Mouse (Mus musculus): Measurements from ENCODE around the gene Mcur1.

Mcur1 gene

DNA sequence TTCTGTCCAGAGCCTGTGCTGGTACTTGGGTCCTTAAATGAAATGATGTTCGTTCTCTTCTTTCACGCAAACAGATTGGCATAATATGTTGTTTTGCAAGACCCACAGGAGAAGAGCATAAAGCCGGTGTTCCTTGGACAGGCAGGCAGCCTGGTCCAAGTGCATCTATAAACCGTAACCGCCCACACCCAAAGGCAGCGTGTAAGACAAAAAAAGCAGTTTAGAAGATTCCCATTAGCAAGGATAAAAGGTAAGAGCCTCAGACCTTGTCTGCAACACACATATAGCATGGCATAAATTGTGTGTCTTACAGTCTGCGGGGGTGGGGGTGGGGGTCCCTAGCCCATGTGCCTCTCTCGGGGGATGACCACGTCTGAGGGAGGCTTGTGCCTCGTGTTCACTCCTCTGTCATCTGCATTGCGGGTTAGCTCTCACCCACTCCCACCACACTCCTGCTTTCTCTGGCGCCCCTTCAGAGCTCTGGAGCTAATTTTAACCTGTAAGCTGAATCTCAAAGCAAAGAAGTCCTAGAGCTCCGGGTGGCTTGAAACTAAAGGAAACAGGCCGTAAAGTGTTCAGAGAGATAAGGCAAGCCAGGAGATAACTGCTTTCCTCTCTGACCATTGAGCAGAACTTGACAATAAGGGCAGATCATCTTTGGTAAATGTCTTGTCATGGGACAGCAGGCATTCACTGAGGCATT lies 29.7 kb downstream of the Mcur1 start:
- in situ Hi-C loops (cut with MboI, MseI), result no loop called here

DNA sequence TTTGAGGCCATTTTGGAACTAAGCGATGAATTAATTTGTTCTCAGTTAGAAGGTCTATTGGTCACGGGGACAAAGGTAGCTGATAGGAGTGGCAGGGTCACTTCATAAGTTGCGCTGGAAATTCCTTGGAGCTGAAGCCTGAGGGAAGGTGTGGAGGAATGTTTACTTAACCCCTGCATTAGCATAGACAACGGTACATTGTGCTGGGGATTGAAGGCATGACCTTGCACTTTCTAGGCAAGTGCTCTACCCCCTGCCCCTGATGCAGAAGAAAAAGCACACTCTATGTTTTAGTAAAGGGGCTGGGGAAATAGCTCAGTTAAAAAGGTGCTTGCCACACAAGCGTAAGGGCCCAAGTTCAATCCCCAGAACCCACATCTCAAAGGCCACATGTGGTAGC lies 33.7 kb downstream of the Mcur1 start:
- in situ Hi-C loops (cut with MboI, MseI), result no loop called here

DNA sequence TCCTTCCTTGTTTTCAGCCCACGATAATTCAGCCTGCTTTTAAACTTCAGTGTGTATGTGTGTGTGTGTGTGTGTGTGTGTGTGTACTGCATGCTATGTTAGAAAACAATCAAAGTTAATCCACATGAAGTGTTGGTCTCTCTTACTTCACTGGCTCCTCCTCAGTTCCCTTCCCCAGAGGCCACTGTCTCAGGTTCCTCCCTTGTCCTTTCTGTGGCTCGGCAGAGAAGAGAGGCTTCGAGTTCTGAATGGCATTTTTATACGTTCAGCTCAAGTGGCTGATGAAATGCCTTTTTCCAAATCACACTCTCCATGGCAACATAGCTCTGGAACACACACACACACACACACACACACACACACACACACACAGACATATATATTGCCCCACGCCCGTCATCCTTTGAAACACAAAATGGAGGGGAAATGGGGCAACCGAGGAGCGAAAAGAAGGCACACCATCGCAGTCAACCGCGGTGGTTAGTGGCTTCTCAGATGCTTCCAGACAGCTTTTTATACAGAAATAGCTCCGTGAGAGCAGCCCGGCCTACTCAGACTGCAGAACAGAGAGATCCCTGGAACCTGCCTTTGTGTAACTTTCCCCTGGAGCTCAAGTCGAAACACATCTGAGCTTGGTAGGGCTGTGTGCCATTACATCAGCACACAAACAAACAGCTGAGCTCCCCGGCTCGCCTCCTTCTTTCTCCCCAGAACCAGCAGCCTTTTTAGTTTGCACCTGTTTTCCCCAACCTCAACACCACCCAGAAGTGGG lies 34.4 kb downstream of the Mcur1 start:
- in situ Hi-C loops (cut with MboI, MseI), result no loop called here

DNA sequence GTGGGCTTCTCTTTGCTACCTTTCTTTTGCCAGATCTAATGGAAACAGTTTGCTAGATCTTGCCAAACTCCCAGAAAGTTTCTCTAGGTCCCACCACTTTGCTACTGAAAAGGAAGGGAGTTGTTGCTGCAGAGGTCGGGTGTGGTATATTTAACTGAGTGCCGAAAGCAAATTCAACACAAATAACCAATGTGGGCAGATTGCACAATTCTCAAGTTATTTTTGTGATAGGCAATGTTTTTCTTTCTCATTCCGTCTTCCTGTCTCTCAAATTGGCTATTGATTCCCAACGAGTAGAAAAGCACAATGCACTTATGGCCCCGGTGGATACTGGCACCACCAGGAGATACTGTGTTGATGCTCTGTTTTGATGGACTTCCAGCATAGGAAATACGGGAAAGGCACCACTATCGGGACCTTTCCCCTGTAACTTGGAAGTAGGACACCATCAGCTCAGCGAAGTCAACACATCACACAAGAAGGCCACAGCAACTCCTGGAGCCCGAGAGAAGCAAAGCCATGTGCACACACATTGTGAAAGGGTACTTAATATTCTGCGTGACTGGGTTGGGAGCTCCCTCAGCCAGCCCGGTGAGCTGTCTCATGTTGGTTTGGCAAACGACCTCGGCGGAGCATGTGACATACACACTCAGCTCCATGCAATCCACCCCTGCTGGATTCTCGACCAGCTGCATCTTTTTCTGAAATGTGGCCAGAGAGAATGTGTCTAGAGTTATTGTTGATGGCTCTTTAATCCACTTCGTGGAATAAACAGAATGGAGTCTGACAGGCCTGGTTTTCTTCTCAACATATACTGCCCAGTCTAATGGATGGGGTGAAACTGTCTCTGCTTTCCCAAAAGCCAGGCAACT lies 35.3 kb downstream of the Mcur1 start:
- in situ Hi-C loops (cut with MboI, MseI), result loop anchor here in 1 of 2 experiments (25.0 kb wide), 1 partner anchor 1912 kb away; the partner anchor contains the start of gene Tmem170b

DNA sequence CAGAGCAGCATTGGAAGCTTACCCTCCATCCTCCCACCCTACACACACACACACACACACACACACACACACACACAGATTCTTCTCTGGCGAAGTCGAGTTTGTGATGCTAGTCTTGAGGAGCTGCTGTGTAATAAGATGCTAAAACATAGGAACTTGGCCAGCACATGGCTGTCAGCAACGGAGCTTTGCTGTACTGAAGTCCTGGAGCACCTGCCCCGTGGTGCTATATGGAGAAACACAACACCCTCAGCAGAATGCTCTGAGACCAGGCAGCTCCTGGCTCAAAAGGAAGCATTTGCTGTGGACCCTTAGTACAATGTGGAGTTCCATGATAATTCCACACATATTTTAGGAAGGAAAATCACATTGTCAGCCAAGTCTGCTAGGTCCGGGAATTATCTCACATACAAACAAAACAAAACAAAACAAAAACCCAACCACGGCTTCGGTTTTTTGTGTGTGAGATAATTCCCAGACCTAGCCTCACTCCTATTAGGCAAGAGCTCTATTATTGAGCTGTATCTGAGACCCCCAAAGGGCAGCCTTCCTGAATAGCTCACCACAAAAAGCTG lies 36.0 kb downstream of the Mcur1 start:
- in situ Hi-C loops (cut with MboI, MseI), result loop anchor here in 1 of 2 experiments (25.0 kb wide), 1 partner anchor 1912 kb away; the partner anchor contains the start of gene Tmem170b

DNA sequence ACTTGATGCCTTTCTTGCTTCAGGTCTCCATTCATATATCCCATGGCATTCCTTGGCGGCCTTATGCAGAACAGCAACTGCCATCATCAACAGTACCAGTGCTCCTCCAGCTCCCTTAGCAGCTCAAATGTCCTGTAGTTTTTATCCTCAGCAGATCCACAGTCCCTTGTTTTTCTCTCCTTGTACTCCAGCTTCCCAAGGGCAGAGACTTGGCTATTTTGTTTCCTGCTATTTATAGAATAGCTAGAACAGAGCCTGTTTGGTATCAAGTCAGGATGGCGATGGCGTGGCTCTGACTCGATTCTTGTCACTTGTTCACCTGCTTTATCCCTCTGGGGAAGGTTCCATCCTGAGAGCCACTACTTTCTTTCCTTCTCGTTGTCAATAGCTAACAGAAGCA lies 38.1 kb downstream of the Mcur1 start:
- in situ Hi-C loops (cut with MboI, MseI), result loop anchor here in 1 of 2 experiments (25.0 kb wide), 1 partner anchor 1910 kb away; the partner anchor contains the start of gene Tmem170b

DNA sequence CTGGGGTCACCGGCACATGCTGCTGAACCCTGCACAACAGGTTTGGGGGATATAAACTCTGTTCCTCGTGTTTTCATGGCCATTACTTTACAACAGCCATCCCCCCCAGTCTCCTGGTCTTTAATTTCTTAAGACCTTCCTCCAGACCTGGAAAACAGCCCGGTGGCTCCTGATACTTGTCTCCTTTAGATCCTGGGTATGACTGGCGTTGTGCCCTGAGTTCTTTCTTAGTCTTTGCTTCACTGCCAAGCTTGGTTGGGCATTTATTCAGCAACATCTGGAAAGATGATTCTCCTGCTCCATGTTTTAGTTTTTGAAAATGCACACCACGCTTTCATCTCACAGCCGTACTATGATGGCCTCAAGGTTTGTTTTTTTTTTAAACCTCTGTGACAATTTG lies 40.7 kb downstream of the Mcur1 start:
- in situ Hi-C loops (cut with MboI, MseI), result loop anchor here in 1 of 2 experiments (25.0 kb wide), 1 partner anchor 1907 kb away; the partner anchor contains the start of gene Tmem170b

DNA sequence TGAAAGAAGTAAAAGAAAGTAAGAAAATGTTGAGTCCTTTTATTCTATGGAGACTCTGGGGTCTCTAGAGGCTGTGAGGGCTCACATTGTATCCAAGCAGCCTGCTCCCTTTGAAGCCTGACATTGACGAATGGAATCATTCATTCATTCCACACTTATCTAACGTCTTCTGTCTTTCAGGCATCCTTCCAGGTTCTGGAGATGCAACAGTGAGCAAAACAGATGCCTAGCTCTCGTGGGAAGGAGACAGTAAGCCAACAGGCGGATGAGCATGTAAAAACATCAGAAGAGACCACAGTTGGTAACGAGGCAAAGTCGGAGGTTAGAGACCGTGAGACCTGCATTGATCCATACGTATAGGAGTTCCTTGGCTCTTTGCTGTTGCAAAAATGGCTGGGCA lies 42.6 kb downstream of the Mcur1 start:
- in situ Hi-C loops (cut with MboI, MseI), result loop anchor here in 1 of 2 experiments (25.0 kb wide), 1 partner anchor 1905 kb away; the partner anchor contains the start of gene Tmem170b

DNA sequence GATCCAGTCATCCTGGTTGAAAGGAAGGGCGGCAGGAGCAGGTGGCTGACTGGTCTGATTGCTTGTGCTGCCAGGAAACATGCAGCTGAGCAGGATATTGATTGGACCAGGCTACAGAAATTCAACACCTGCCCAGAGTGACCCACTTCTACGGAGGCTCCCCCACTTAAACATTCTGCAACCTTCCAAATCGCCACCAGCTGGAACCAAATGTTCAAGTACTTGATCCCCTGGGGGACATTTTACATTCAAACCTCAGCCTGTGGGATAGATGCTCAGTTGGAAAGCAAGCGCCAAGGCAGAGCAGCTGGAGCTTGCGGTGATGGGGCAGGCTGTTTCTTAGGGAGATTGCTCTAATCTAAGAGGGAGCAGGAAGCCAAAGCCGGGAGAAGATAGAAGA lies 43.1 kb downstream of the Mcur1 start:
- in situ Hi-C loops (cut with MboI, MseI), result loop anchor here in 1 of 2 experiments (25.0 kb wide), 1 partner anchor 1905 kb away; the partner anchor contains the start of gene Tmem170b

DNA sequence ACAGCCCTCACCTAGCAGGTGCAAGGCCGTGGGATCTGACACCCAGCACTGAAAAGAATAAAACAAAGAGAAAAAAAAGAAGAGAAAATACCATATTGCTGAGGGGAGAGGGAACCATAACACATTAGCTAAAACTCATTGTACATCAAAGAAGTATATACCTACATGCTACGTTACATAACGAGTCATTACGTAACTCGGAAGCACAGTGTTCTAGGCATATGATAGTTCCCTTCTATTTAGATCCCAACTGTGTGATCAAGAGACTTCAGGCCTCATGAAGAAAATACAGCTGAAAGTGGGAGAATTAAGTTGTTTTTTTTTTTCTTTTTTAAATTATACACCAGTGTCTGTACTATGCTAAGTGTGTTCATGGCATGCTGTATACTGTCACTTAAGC lies 43.9 kb downstream of the Mcur1 start:
- in situ Hi-C loops (cut with MboI, MseI), result loop anchor here in 1 of 2 experiments (25.0 kb wide), 1 partner anchor 1904 kb away; the partner anchor contains the start of gene Tmem170b

DNA sequence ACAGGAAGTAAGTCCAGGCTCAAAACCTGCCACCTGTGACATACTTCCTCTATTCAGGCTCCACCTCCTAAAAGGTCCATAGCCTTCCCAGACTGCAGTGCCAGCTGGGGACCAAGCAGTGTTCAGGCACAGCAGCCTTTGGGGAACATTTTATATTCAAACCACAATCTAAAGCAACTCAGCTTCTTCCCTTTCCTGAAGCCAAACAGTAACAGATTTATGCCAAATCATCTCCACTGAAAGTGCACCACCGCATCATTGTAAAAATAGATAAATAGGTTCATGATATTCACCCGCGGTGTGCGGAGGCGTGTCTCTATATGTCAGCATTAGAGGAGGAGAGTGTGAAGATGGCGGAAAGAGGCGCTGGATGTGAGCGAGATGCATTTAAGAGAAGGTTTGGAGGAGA lies 45.0 kb downstream of the Mcur1 start:
- in situ Hi-C loops (cut with MboI, MseI), result loop anchor here in 1 of 2 experiments (25.0 kb wide), 1 partner anchor 1903 kb away; the partner anchor contains the start of gene Tmem170b

DNA sequence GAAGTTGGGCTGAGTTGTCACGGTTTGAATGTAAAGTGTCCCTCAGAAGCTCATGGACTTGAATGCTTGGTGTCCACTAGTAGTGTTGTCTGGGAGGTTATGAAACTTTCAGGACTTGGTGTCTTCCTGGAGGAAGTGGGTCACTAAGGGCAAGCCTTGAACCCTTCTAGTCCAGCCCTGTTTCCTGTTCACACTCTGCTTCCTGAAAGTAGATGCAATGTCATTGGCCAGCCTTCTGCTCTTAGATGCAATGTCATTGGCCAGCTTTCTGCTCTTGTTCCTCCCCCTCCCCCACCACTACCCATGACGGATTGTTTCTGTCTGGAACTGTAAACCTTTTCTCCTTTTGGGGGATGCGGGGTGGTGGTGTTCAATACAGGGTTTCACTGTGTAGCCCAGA lies 47.3 kb downstream of the Mcur1 start:
- in situ Hi-C loops (cut with MboI, MseI), result loop anchor here in 1 of 2 experiments (25.0 kb wide), 1 partner anchor 1900 kb away; the partner anchor contains the start of gene Tmem170b

DNA sequence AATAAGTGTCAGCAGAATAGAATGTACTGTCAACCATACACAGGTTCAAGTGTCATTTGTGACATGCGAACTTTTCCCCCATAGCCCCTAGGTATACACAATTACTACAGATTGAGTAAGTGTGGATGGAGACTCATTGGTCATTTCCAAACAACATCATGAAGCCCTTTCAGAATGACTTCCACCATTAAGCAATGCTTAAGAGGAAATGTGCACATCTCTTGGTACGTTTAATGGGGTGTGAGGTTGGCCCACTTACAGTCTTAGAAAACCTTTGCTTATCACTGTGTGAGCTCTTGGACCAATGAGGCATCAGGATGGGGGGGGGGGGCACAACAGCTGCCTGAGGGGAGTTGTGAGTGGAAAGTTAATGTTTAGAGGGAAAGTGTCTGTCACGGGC lies 54.2 kb downstream of the Mcur1 start:
- in situ Hi-C loops (cut with MboI, MseI), result loop anchor here (10.0 to 25.0 kb wide), 2 partner anchors 961 to 1893 kb away; partner anchors contain the start of gene Tmem170b (in 1 of the 2)

DNA sequence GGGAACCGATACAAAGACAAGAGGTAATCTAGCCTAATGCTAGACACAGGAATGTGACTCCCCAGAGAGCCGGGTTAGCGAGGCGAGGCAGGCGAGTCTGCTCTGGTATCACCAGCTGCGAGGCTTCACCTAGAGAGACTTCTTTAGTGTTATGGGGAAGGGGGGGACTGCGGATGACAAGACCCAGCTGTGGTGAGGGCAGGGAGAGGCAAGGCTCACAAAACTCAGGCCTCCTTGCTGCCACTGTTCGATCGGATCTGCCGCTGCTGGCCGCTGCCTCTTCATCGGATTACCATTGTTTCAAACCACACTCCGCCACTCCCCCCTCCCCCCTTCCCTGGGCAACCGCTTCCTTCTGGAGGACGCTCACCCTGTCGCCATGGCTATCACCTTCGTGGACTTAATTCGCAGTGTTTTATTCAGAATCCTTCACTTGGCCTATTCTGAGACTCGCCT lies 56.6 kb downstream of the Mcur1 start:
- in situ Hi-C loops (cut with MboI, MseI), result loop anchor here (10.0 to 25.0 kb wide), 2 partner anchors 959 to 1891 kb away; partner anchors contain the start of gene Tmem170b (in 1 of the 2)

DNA sequence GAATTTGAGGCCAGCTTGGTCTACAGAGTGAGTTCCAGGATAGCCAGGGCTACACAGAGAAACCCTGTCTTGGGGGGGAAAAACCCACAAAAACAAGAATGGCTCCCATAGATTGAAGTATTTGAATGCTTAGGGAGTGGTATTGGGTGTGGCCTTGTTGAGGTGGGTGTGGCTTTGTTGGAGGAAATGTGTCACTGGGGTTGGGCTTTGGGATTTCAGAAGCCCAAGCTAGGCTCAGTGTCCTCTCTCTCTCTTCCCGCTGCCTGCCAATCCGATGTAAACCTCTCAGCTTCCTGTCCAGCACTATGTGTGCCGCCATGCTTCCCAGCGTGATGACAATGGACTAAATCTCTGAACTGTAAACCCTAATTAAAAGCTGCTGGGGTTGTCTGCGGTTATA lies 58.4 kb downstream of the Mcur1 start:
- in situ Hi-C loops (cut with MboI, MseI), result loop anchor here (10.0 to 25.0 kb wide), 2 partner anchors 957 to 1889 kb away; partner anchors contain the start of gene Tmem170b (in 1 of the 2)

DNA sequence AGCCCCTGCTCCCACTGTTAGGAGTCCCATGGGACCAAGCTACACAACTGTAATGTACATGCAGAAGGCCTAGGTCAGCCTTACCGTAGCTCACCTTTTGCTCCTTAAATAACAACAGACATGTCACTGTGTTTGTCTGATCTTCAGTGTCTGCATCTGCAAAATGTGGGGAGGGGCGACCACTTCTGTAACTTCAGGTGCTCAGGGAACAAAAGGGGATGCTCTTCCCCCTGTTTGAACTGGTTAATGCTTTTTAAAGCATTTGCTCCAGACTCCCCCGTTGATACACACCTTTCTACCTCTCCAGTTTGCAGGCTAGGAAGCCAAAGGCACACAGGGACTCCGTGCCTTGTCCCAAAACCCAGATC lies 59.5 kb downstream of the Mcur1 start:
- in situ Hi-C loops (cut with MboI, MseI), result loop anchor here (10.0 to 25.0 kb wide), 2 partner anchors 956 to 1888 kb away; partner anchors contain the start of gene Tmem170b (in 1 of the 2)

DNA sequence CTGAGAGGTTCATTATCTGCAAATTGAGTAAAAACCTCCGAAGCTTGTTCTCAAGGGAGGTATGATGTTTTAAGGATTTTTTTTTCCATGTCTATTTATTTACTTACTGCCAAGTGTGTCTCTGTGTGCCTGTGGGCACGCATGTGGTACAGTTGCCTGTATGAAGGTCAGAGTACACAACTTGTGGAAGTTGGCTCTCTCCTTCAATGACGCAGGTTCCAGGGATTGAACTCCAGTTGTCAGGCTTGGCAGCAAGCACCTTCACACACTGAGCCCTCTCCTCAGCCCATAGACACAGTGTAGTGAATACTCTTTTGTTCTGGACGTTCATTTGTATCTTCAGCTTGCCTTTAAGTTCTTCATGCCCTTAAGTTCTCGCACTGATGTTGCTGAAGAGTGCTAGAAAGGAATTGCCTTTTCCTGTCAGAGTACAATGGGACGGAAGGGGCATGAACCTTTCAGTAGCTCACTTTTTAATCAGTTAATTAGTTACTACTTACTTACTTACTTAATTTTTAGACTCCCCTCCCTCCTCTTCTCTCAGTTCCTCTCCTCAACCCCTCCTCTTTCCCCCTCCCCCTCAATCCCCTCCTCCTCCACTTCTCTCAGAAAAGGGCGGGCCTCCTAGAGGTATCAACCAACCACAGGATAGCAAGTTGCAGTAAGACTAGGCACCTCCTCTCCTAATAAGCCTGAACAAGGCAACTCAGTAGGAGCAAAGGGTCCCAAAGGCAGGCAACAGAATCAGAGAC lies 60.1 kb downstream of the Mcur1 start:
- in situ Hi-C loops (cut with MboI, MseI), result loop anchor here (10.0 to 25.0 kb wide), 2 partner anchors 955 to 1888 kb away; partner anchors contain the start of gene Tmem170b (in 1 of the 2)

DNA sequence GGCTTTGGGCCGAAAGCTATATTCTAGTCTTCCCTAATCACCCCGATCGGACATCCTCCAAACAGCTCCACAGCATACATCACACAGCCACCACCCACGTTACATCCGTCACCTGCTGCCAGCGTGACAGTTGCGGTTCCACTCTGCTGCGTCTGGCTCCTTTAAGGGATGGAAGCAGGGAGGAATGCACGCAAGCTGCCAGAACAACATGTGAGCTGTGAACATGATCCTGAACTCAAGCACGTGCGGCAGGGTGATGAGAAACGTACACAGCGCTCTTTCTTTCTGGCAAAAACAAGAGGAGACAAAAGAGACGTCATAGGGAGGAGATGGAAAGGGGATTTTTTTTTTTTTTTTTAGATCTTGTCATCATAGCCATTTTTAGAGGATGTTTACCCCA lies 61.1 kb downstream of the Mcur1 start:
- in situ Hi-C loops (cut with MboI, MseI), result no loop called here

DNA sequence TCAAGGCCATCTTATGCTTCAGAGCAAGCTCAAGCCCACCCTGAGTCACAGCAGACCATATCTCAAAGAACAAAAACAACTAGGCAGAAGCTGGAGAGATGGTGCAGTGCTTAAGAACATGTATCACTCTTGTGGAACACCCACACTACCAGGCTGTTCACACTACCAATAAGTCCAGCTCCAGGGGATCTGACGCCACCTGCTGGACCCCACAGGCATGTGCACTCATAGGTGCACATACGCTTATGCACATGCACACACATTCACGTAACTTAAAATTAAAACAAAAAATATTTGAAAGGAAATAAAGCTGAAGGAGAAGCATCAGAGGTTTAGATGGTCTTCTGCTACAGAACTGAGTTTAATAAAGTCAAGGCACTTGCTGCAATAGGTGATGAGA lies 62.2 kb downstream of the Mcur1 start:
- in situ Hi-C loops (cut with MboI, MseI), result no loop called here
